Mouse (Mus musculus): ENCODE measurements at regions not wholly inside any gene's neighbourhood (a gene's known extent, or its start where the extent isn't known, plus 50 kb on each side); places are given as distances from the start of the nearest gene placed in this dataset.

- DNase-seq = peak; percentile 11 to 63
Measured at GRCm38 (mm10) chr10:37439863-37440613, 301.3 kb upstream of the Marcks start.

- DNase-seq = no peak
Measured at GRCm38 (mm10) chr10:37438312-37438711, 299.6 kb upstream of the Marcks start.

- peak in 1 of 2 experiments; percentile 8 for DNase-seq
Measured at GRCm38 (mm10) chr10:37436849-37437248, 298.1 kb upstream of the Marcks start.

- no peak for DNase-seq
Measured at GRCm38 (mm10) chr10:37434229-37434628, 295.5 kb upstream of the Marcks start.

GRCm38 (mm10) chr10:37423047-37423446 lies 284.3 kb upstream of the Marcks start:
- no peak for DNase-seq

- DNase-seq = no peak
Measured at GRCm38 (mm10) chr10:37422612-37423011, 283.9 kb upstream of the Marcks start.

GRCm38 (mm10) chr10:37416321-37416720 lies 277.6 kb upstream of the Marcks start:
- DNase-seq = no peak

- DNase-seq = no peak
Measured at GRCm38 (mm10) chr10:37412401-37412800, 273.7 kb upstream of the Marcks start.

GRCm38 (mm10) chr10:37409749-37410148 lies 271.0 kb upstream of the Marcks start:
- DNase-seq = peak in 1 of 2 experiments; percentile 44

- DNase-seq = no peak
Measured at GRCm38 (mm10) chr10:37407487-37407886, 268.8 kb upstream of the Marcks start.

GRCm38 (mm10) chr10:37404933-37405332 lies 266.2 kb upstream of the Marcks start:
- no peak for DNase-seq

- no peak for DNase-seq
Measured at GRCm38 (mm10) chr10:37404407-37404806, 265.7 kb upstream of the Marcks start.

GRCm38 (mm10) chr10:37402376-37402775 lies 263.7 kb upstream of the Marcks start:
- peak; percentile 38 to 61 for DNase-seq

GRCm38 (mm10) chr10:37400991-37401390 lies 262.3 kb upstream of the Marcks start:
- peak; percentile 72 to 78 for DNase-seq

GRCm38 (mm10) chr10:37400379-37400778 lies 261.7 kb upstream of the Marcks start:
- DNase-seq = peak in 1 of 2 experiments; percentile 49

GRCm38 (mm10) chr10:37397271-37397991 lies 258.7 kb upstream of the Marcks start:
- DNase-seq = peak; percentile 86 to 88

GRCm38 (mm10) chr10:37390011-37390410 lies 251.3 kb upstream of the Marcks start:
- DNase-seq = no peak

GRCm38 (mm10) chr10:37386216-37386615 lies 247.5 kb upstream of the Marcks start:
- DNase-seq = no peak

GRCm38 (mm10) chr10:37380024-37380423 lies 241.3 kb upstream of the Marcks start:
- DNase-seq = no peak

- no peak for DNase-seq
Measured at GRCm38 (mm10) chr10:37378002-37378702, 239.4 kb upstream of the Marcks start.

GRCm38 (mm10) chr10:37377258-37378001 lies 238.7 kb upstream of the Marcks start:
- DNase-seq = no peak

- no peak for DNase-seq
Measured at GRCm38 (mm10) chr10:37376172-37376571, 237.5 kb upstream of the Marcks start.

- DNase-seq = no peak
Measured at GRCm38 (mm10) chr10:37375648-37376047, 236.9 kb upstream of the Marcks start.

Data from cerebellum, postnatal 14 days (tissue).